Mouse (Mus musculus) small intestine, adult 2 months (tissue): ENCODE measurements around the gene Olfr1390.

ENCODE experiments used
- CTCF ChIP-seq: fragments of 200-500 bp; IDR thresholded peaks from 2 replicates; pipeline ENCODE4 v1.5.1; 2012; ENCODE audit warnings: low read depth, mild to moderate bottlenecking, control low read depth, inconsistent platforms, low read length, moderate library complexity, mixed read lengths; ENCODE audit not compliant: insufficient replicate concordance, insufficient read length; ENCODE audit errors: extremely low read depth
- POLR2A ChIP-seq: fragments of 200-500 bp; IDR thresholded peaks from 2 replicates; pipeline ENCODE4 v1.6.1; 2012; ENCODE audit warnings: low read depth, mild to moderate bottlenecking, control low read depth, inconsistent platforms, low read length, moderate library complexity

DNA sequence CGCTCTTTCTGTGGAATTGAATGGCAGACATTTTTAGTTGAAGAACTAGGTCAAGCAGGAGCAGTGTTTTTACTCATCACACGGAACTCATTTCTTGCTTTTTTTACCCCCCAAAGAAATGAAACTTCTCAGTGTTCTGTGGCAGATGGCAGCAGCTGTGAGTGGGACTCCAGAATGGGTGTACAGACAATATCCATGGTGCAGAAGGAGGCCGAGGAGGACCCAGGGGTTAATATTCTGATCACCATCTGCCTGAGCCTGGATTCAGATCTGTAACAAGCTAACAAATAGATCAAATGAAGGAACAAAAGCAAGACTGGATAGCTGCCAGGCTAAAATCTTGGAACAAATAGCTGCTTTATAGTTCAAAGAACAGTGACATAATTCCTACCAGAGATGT, 42.2 kb upstream of the Olfr1390 start:
- TF ChIP-seq CTCF (no peak), POLR2A (no peak)
